Mouse (Mus musculus) natural killer cell, adult 2 months (primary cell): Measurements from ENCODE around the gene Foxj2.

ENCODE experiments used
- DNase-seq, 2 experiments: peaks; one replicate each; pipeline ENCODE4 v3.0.0; 2022; ENCODE audit warnings: low spot score in 2 of 2

The Foxj2 gene

DNA sequence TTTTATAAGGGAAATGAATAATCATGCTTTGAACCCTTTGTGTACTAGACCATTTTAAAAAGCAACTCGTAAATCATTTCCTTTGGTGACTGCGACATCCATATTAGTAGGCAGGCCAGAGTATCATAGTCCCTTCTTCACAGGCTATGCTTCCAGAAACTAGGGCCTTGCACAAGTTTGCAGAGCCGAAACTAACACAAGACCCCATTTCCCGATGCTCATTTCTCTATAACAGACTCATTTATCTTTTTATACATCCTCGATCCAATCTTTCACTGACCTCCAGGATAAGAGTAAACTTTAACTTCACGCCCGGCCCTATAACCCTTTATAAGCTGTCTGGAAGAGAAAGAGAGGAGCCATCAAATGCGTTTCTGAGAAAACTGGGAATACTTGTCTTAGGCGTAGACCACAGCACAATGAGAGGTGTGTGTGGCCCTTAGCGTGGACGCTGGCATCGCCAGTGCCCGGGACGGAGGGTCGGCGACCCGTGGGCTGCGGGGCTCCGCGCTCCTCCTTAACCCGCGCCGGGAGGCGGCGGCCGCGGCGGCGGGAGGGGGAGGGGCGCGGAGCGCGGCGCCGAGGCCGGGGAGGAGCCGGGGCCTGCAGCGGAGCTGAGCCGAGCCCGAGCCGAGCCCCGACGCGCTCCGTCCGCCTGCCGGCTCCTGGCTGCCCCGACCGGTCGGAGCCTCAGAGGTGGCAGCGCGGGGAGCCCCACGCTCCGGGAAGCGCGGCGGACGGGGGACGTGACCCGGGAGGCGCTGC lies at the start of gene Foxj2:
Gene Foxj2 (plus strand): TSS at position 609 of the 765 bp plus-strand sequence.
- peak in 1 of 2 experiments; percentile 52 for DNase-seq

DNA sequence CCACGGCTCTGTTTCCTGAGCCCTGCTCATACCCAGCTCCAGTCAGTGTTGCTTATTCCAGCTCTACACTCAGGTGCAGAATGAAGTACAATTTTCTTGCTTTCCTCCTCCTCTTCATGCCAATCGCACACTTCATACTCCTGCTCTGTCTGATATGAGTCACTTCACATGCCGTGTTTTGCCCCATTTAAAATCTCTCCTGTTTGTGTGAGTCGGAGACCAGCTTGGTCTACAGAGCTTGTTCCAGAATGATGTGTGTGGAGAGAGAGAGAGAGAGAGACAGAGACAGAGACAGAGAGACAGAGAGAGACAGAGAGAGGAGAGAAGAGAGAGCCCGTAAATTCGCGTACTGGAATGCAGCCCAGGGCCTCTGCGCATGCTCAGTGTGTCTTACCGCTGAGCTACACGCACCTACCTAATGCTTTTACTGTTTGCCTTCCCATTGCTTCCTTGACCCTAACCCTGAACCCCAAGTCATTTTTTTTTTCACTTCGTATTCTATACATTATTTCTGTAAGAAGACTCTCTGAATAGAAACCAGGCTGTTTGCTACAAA lies 48.9 kb upstream of the Foxj2 start:
- no peak for DNase-seq

DNA sequence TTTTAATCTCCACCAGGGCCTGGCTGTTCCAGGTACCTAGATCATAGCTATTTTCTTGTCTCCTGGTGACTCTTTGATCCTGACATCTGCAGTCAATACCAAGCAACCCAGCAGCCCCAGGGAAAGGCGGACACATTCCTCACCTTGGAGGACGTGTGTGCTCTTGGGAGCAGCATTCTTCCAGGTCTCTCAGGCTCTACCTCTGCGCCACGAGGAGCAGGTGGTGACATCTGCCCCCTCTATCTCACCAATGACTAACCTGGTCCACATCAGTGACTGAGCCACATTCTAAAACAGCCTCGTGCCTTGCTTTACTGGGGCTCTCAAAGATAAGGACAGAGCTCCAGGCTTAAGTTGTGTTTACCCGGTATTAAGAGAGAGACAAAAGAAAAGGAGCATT lies 47.0 kb upstream of the Foxj2 start:
- no peak for DNase-seq

DNA sequence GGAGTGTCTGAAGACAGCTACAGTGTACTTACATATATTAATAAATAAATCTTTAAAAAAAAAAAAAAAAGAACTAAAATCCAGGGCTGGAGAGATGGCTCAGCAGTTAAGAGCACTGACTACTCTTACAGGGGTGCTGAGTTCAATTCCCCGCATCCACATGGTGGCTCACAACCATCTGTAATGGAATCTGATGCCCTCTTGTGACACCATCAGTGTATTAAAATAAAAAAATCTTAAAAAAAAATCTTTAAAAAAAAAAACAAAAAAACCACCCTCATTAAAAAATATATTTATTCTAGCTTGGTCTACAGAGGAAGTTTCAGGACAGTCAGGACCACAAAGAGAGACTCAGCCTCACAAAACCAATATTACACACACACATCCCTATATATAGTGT lies 45.4 kb upstream of the Foxj2 start:
- DNase-seq: no peak

DNA sequence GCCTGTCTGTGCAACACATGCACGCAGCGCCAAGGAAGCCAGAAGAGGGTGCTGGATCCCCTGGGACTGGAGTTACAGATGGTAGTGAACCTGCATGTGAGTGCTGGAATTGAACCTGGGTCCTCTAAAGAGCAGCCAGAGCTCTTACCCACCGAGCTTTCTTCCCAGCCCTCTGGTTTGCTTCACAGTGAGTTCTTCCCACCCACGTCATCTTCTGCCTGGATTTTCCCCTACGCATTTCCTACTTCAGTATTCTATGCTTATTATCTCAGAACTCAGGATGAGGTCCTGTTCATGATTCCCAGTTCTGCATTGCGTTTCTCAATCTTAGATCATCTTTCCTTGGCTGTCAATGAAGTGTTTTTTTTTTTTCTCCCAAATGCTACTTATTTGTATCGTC lies 43.7 kb upstream of the Foxj2 start:
- no peak for DNase-seq

DNA sequence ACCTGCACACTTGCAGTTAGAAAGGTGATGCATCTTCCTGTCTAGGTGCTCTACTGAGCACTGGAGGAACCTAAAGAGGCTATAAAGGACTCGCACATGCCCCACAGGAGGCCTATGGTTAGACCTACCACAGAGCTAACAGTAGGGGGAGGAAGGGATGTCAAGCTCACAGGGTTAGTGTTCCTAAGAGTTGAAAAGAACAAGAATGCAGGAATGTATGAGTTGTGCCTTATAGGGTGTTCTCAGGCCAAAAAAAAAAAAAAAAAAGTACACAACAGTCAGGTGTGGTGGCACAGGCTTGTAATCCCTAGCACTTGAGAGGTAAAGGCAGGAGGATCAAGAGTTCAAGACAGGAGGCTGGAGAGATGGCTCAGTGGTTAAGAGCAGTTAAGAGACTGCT lies 39.8 kb upstream of the Foxj2 start:
- DNase-seq: no peak

DNA sequence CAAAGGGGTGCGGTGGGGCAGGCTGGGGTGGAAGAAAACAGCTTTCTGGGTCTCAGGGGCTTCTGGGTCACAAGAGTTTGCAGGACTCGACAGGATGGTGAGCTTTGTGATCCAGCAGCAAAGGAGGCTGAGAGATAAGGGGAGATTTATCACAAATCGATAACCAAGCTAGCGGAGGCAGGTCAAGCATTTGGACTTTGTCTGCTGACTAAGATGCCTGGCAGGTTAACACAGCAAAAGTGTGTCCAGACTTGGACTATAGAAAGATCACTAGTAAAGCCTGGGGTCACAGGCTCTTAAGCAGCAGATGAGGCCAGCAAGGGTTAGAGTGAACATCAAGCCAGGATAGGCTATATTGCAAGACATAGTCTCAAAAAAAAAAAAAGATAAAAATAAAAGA lies 38.5 kb upstream of the Foxj2 start:
- DNase-seq: no peak

DNA sequence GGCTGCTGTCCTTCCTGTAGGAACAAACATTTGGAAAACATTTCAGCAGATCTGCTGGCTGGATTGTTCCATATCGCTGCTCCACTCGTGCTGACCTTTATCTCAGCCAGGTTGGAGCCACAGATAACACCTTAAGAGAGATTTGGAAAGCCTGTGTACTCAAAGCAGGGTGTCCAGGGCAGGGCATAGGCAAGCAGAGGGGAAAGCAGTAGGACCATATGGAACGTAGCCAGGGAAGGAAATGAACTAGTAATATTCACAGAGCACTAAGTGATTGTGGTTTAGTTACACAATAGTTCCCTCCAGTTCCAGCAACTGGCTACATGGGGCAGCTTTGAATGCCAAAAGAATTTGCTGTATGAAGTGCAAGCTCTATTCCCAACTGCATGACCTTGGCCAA lies 37.5 kb upstream of the Foxj2 start:
- DNase-seq: no peak

DNA sequence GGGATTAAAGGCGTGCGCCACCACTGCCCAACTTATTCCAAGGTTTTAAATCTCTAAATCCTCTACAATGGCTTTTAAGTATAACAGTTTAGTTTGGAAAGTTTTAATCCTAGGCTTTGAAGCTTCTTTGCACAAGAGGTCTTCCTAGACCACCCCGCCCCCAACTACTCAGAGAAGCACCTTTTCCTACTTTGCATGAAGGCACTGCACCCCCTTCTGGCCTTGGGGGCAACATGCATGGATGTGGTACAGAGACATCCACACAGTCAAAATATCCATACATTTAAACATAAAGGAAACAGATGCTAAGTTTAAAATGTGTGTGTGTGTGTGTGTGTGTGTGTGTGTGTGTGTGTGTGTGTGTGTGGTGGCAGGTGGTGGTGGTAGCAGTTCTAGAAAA lies 34.8 kb upstream of the Foxj2 start:
- no peak for DNase-seq

DNA sequence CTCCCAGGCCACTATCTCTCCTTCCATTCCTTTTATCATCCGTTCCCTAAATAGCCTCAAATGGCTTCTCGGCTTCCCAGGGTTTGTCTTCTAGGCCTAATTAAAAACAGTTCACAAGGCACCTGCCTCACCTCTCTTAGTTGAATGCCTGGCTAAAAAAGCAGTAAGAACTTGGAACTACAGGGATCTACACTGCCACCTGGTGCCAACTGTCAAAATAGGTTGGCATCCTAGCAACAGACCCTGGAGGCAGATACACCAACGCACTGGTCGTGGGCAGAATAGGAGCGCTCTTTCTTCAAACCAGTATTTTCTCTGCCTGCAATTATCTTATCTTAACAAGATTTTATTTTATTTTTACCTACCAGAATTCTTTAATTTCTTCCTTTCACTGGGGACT lies 33.4 kb upstream of the Foxj2 start:
- peak; percentile 49 to 62 for DNase-seq

DNA sequence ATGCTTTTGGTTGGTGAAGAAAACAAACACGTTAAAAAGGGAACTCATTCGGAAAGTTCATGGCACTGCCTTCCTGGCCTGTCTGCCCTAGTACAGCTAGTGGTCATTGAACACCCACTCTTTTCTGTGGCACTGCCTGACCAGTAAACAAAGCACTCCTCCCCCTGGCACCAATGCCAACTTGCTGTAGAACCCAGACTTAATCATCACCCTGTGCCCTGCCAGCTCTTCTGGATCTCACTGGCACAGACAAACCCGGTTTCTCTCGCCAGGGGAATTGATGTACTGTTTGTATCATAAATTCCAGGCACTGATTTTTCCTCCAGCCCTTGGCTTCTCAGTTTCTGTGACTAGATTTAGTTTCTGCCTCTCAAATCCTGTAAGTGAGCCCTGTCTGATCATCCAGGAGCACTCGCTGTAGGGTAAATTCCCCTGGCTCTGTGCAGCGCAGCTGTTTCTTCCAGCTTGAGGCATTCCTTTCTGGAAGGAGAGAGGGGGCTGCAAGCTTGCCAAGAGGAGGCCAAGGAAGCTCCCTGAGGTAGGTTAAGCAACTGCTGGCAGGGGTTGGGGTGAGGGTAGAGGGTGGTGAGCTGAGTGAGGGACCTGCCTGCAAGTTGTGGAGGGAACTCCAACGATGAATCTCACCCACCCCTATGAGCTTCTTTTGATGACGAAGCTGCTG lies 24.3 kb upstream of the Foxj2 start:
- DNase-seq: no peak

DNA sequence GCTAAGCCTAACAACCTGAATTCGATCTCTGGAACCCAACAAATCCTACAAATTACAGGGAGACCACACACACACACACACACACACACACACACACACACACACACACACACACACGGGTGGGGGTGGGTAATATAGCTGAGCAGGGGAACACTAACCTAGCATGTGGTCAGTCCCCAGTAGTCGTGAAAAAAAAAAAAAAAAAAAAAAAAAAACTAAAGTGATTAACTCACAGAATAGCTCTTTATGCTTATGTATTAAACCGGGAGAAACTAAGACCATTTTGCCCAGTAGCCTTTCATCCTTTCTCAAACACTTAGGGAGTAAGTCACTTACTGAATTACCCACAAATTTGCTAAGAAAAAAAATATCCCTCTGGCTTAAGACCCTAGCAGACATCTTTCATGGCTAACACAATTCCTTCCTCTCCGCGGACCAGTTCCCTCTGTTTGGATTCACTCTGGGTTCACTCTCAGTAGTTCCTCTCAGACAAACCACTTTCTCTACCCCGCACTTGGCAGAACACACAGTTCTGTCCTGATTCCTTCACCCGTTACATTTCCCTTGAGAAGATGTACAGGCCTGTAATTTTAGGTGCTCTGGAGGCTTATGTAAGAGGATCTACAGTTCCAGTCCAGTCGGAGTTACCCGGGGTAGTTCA lies 18.9 kb upstream of the Foxj2 start:
- peak in 1 of 2 experiments; percentile 11 for DNase-seq

DNA sequence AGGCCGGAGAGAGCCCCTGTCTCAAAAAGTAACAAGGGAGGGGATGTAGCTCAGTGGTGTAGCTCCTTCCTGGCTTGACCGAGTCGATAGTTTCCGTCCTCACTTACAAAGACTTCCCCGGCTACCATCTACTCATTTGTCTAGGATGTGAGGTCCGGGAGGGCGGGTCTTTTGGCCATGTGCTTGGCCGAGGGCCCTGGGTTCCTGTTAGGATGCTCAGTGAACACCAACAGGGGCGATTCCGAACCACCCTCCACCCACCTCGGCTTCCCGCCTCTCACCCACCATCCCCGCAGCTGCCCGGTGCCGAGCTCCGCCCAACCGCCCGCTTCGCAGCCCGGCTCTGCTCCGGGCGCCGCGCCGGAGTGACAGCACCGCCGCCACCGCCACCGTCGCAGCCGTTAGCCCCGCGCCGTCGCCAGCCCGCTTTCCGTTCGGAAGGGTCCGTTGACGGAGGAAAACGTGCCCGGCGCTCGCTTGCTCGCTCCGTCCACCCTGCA lies 18.4 kb upstream of the Foxj2 start, which contains the start of gene Slc2a3:
Gene Slc2a3 (minus strand): TSS at position 340 of the 500 bp plus-strand sequence.
- peak in 1 of 2 experiments; percentile 34 for DNase-seq

DNA sequence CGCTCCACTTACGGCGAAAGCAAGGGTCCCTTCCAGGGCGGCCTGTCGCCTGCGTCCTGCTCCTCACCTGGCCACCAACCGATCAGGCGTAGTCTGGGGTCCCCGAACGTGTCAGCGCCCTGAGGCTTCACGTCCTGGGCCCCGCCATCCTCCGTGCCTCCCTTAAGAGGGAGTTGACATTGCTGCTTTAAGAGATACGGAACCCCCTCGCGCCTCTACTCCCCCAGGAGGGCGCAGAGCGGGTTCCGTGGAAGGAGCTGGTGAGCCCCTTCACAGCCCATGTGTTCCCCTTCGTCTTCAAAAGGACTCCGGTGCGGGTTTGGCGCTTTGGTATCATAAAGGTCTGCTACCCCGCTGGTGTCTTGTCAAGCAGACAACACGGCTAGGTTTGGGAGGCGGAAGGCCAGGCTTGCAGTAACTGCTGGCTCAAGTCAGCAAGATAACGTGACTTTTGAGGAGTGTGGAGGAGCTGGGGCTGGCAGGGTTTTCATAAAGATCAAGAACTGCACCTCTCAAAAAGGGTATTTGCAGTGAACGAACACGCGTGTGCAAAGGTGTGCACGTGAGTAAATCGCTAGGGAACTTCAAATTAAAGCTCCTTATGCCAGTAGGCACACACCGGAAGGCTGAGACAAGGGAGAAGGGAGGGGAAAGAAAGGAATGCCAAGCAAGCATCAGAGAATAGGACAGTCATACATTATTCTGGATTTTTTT lies 17.8 kb upstream of the Foxj2 start:
- peak in 1 of 2 experiments; percentile 37 for DNase-seq

DNA sequence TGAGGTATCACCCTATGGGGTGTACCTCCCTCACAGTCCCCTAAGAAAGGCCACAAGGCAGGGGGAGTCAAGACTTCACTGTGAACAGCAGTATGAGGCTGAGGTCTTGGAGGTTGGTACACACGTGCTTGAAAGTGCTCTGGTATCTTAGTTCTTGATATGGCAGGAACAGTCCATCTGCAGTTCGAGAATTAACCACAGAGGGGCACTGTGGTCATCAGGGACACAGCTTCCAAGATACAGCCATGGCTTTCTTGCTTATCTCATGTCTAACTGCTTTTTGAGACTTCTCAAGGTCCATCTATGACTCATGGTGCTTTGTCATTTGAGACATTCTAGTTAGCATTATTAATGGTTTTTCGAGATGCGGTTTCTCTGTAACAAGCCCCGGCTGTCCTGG lies 15.3 kb upstream of the Foxj2 start:
- DNase-seq: peak; percentile 80 to 86

DNA sequence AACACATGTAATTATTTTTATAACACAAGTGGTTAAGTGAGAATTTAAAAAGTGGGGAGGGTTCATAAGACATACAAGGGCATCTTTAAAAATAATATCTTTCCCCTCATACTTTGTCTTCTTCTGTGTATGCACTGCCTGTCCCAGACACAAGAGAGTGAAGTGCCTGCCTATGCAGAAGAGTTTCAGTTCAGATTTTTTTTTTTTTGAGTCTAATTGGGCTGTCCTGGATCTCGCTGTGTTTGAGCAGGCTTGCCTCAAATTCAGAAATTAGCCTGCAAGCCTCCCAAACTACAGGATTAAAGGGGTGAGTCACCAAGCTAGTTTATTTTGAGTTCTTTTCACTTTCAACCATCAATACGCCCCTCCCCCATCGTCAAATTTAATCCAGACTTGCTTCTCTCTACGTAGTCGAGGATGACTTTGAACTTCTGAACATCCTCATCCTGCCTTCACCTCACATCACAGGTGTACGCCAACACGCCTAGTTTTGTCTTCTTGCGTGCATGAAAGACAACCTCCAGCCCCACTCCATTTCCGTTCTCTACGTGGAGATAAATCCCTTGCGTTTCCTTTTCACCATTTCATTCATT lies 9.6 kb upstream of the Foxj2 start:
- DNase-seq: peak in 1 of 2 experiments; percentile 69

DNA sequence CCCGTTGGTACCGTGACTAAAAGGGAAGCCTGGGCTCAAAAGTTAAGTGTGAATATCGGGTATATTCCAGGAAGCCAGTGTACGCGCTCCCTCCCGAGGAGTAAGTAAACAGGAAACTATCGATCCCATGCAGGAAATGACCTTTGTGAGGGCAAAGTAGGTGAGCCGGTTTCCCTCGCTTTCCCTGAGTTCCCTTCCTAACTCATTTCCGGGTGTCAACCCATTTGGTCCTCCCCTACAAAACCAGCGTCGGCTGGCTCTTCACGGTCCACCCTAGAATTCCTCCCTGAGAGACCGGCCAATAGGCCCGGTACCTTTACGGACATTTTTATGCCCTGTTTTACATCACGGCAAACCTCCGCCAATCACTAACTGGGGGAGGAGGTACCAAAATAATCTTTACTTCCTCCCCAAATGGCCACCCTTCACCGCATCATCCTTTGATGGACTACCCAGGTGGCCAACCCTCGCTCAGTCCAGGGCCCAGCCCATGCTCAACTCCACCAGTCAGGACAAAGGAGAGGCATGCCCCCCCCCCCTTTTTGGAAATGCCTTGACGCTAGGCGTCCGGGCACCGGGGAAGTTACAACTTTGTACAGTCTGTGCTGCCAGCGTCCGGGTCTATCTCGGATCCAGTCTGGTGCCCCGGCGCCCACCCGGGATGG lies 9.0 kb upstream of the Foxj2 start:
- peak; percentile 97 for DNase-seq

DNA sequence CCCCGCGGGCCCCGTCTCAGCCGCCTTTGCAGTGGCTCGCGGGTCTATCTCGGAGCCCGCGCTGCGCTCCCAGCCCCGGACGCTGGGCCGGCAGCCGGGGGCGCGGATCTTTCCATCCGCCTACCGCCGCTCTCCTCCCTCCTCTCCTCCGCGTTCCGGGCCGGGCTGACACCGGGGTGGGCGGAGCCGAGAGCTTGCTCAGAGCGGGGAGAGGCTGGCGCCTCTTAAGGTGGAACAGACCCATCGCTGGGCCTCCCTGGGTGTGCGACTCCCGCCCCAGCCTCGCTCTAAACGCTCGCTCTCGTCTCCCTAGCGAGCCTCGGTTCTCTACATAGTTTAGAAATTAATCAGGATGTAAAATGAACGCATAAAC lies 8.4 kb upstream of the Foxj2 start:
- DNase-seq: peak; percentile 93

DNA sequence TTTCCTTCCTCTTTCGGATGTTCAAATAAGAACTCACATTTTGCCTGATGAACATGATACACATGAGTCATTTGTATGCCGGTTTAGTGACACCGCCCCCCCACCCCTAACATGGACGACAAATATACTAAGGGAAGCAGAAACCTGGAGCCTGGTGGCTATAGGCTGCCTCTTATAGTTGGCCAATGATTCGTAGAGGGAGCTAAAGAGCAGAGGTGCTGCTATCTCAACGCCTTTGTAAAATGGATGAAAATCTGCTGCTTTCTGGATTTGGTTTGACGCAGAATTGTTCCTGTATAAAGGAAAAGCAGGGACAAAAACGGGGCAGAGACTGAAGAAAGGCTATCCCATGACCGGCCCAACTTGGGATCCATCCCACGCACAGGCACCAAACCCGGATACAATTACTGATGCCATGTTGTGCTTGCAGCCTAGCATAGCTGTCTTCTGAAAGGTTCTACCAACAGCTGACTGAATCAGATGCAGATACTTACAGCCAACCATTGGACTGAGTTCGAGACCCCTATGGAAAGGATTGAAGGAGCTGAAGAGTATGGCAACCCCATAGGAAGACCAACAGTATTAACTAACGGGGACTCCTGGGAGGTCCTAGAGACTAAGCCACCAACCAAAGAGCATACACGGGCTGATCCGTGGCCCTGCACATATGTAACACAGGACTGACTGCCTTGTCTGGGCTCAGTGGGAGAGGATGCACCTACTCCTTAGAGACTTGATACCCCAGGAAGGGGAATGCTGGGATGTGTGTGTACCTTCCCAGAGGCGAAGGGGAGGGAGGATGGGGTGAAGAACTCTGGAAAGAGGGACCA lies 7.7 kb upstream of the Foxj2 start:
- peak; percentile 65 to 71 for DNase-seq

DNA sequence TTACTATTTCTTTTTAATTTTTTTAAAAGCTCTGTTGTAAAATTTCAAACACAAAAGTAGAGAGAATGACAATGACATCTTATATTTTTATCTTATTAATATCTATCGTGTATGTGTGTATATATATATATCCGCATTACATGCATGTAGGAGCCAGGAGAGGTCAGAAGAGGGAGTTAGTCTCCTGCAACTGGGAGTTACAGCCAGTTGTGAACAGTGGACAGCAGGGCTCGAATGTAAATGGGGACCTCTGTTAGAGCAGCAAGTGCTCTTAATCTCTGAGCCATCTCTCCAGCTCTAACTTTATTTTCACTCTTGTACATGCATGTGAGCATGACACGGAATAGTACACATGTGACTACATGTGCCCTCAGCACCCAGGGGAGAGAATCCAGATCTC lies 7.0 kb upstream of the Foxj2 start:
- DNase-seq: no peak
